Mouse (Mus musculus) neural tube, embryonic 11.5 days (tissue): Measurements from ENCODE around the gene Gtpbp6. TPM values are rescaled to one million over a fixed set of nuclear protein-coding genes. Genes with fewer than 3 reads are reported as not detected.
"Not testable (repeated sequence)": the region's sequence is repeated elsewhere in the genome, so short reads cannot be mapped to it uniquely, and the experiment has no call there.

Experiments used
- ATAC-seq: fragments of 200-750 bp; cut with Nextera tagmentation; 2 replicates; pipeline ENCODE4 v1.8.0; 2017; ENCODE audit warnings: moderate number of reproducible peaks, mild to moderate bottlenecking, moderate TSS enrichment, moderate library complexity; ENCODE audit not compliant: insufficient read depth, low FRiP score, low TSS enrichment
- DNase-seq: peaks from one replicate; pipeline ENCODE4 v3.0.0-alpha.2; 2015; ENCODE audit warnings: low spot score
- H3K27ac ChIP-seq: fragments of 300-500 bp; sonication (generic); 2 replicates; pipeline ENCODE4 v1.5.1; 2014; ENCODE audit warnings: low read depth, mild to moderate bottlenecking, low read length
- H3K27me3 ChIP-seq: fragments of 300-500 bp; sonication (generic); 2 replicates; pipeline ENCODE4 v1.6.1; 2014; ENCODE audit warnings: mild to moderate bottlenecking, low read length, mixed read lengths; ENCODE audit not compliant: control insufficient read depth, insufficient read depth
- H3K36me3 ChIP-seq: fragments of 300-500 bp; sonication (generic); 2 replicates; pipeline ENCODE4 v1.6.1; 2014; ENCODE audit warnings: mild to moderate bottlenecking, low read length, moderate library complexity, mixed read lengths; ENCODE audit not compliant: control insufficient read depth, insufficient read depth
- H3K4me1 ChIP-seq: fragments of 300-500 bp; sonication (generic); 2 replicates; pipeline ENCODE4 v1.6.1; 2014; ENCODE audit warnings: low read length, mixed read lengths; ENCODE audit not compliant: control insufficient read depth, insufficient read depth
- H3K4me2 ChIP-seq: fragments of 300-500 bp; sonication (generic); 2 replicates; pipeline ENCODE4 v1.6.1; 2014; ENCODE audit warnings: low read depth, mild to moderate bottlenecking, moderate library complexity
- H3K4me3 ChIP-seq: fragments of 300-500 bp; sonication (generic); 2 replicates; pipeline ENCODE4 v1.5.1; 2014; ENCODE audit warnings: low read depth, low read length
- H3K9ac ChIP-seq: fragments of 300-500 bp; sonication (generic); 2 replicates; pipeline ENCODE4 v1.6.1; 2014; ENCODE audit warnings: mild to moderate bottlenecking, low read length
- H3K9me3 ChIP-seq: fragments of 300-500 bp; sonication (generic); 2 replicates; pipeline ENCODE4 v1.6.1; 2016; ENCODE audit warnings: low read length; ENCODE audit not compliant: control insufficient read depth
- WGBS: fragments of 180-500 bp; shearing (Covaris S2); extraction: QIAGEN DNeasy Blood & Tissue Kit; methylation state at CpG from one replicate; pipeline ENCODE4 v1.1.7; 2014; 5-methylcytosine and 5-hydroxymethylcytosine counted together
- polyA plus RNA-seq: library from polyadenylated mRNA; unstranded; fragments of >200 nt; fragmentation: Nextera tagmentation; extraction: Ambion mirVana; gene quantifications from 2 replicates; pipeline ENCODE4 v1.2.1, GENCODE M21; 2014

The Gtpbp6 gene
- polyA plus RNA-seq, 1 experiment from 2014 or later, result 32.7 TPM

DNA sequence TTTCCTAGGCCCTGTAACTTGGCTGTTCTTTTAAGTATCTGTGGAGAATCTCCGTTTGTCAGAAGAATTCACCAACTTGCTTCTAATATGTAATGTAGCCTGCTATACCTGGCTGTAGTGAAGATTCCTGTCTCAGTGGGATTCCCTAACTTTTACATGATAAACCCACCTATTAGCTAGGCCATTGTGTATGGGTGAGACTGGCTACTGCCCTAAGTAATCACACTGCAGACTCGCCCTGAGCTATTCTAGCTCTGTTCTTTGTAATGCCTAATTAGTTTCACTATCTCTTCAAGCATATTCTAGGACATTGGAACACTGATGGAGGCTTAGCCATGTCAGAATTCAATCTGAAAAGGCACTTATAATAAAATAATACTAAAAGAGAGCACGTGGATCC is 14.4 kb upstream of the Gtpbp6 start:
- not testable (repeated sequence) for H3K4me1 ChIP-seq, H3K27ac ChIP-seq, H3K36me3 ChIP-seq, ATAC-seq, H3K4me3 ChIP-seq, DNase-seq, H3K27me3 ChIP-seq, H3K4me2 ChIP-seq, H3K9me3 ChIP-seq, H3K9ac ChIP-seq
- 84% methylated on average over 3 of the region's 3 CpGs for WGBS

DNA sequence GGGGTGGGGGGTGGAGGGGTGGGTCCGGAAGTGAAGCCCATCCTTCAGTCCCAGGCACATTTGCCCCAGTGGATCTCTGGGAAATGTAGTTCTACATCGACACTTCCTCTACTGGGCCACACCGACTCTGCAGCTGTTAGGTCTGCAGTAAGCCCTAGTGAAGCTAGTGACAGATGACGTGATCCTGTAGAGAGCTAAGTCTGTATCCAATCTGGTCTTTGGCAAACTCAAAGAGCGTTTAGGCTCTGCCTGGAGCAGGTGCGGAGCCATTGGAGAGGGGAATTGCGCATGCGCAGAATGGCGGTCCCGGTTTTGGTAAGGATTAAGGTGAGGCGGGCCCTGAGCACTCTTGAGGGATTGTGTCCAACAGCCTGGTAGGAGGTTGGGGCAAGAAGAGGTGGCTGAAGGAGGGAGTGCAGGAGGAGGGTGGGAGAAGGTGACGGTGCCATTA is 2.0 kb upstream of the Gtpbp6 start, which contains the start of gene Zfp605:
TSS of gene Zfp605 (plus strand) at position 102 of the 451 bp plus-strand sequence.
- Histone ChIP-seq H3K4me3 (peak within 1 kb of the TSS; percentile 53), H3K9me3 (no peaks in the 10 kb centered on the region), H3K36me3 (peaks cover 7% of the 10 kb centered on the region), H3K27me3 (no peaks in the 10 kb centered on the region), H3K4me2 (peak within 1 kb of the TSS; percentile 46), H3K9ac (peak within 1 kb of the TSS; percentile 64), H3K27ac (peak within 1 kb of the TSS; percentile 71), H3K4me1 (no peaks in the 10 kb centered on the region)
- DNase-seq, result peak; percentile 87
- ATAC-seq, result peak; percentile 58
- WGBS, result under 1% methylated on average over 12 of the region's 12 CpGs

GRCm38 (mm10) chr5:110108305-110108628 is 270 bp upstream of the Gtpbp6 start:
- Histone ChIP-seq H3K27ac (peak overlapping the region; percentile 91; the same call in 1 of the 2 replicates), H3K36me3 (peaks cover 22% of the 10 kb centered on the region), H3K9me3 (no peaks in the 10 kb centered on the region), H3K4me1 (no peaks in the 10 kb centered on the region), H3K4me3 (peak overlapping the region; percentile 82), H3K27me3 (no peaks in the 10 kb centered on the region), H3K4me2 (peak overlapping the region; percentile 88), H3K9ac (peak overlapping the region; percentile 80; the same call in 1 of the 2 replicates)
- no peak for DNase-seq
- WGBS, result 0% methylated on average over 7 of the region's 7 CpGs
- ATAC-seq, result no peak

DNA sequence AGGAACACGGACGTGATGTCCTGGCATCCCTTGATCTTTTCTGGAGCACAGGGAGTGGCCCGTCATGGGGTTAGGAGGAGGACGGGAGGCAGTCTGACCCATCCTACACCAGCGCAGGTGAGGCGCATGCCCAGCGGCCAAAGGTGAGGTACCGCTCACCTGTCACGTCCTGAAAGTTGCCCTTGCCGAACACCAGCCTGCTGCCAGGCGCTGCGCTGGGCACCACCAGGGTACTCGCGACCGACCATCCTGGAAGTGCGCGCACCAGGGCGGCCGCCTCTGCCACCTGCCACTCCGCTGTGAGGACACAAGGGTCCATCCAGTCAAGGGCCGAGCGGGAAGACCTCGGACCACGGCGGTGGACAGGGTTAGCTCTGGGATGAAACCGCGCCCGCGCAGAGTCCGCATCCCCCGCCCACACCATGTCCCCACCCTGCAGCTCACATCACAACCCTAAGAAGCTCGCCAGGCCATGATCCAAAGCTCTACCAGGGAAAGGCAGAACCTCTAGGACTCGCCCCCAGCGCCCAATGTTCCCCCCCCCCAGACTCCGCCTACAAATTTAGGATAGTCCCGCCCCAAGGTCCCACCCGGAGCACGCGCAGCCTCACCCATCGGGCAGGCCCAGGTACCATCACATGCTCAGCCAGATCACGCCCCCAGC is 964 bp downstream of the Gtpbp6 start:
- H3K36me3 ChIP-seq, result peaks cover 22% of the 10 kb centered on the region

DNA sequence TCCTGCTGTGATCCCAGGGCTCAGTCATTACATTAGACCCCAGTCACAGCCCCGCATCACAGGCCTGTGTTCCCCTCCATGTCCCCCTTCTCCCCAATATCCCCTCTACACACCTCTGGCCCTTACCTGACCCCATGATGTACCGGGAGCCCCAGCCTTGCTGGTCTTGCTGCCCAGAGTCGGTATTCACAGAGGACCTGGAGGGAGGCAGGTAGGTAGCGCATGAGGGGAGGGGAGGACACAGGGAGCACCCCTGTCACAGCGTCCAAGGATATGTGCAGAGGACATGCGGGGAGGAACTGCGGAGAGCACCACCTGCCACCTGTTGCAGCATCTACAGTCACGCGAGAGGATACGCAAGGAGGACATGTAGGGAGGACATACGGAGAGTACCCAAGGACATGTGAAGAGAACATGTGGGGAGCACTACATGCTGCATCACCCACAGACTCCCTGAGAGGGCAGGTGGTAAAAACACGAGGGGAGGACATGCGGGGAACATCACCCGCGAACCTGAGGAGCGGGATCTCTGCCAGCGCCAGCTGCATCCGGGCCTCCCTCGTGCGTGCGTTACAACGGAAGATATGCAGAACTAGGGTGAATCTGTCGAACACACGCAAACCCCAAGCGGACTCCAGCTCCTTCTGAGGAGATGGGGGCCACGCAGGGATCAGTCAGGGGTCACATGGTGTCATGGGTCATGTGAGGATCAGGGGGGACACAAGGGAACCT is 1.7 kb downstream of the Gtpbp6 start:
- no peak for ATAC-seq
- H3K27me3 ChIP-seq, result no peaks in the 10 kb centered on the region
- WGBS, result 95% methylated on average over 26 of the region's 26 CpGs
- no peaks in the 10 kb centered on the region for H3K9me3 ChIP-seq
- H3K27ac ChIP-seq, result no peak overlapping the region
- peak overlapping the region; percentile 80 for H3K9ac ChIP-seq
- H3K4me2 ChIP-seq, result peak overlapping the region; percentile 88
- H3K4me1 ChIP-seq, result peaks cover 5% of the 10 kb centered on the region; the same call in 1 of the 2 replicates
- no peak for DNase-seq
- H3K36me3 ChIP-seq, result peaks cover 22% of the 10 kb centered on the region
- peak overlapping the region; percentile 82 for H3K4me3 ChIP-seq

More for the DNA sequence above, 964 bp downstream of the Gtpbp6 start:
- H3K4me3 ChIP-seq, result peak overlapping the region; percentile 82
- H3K27ac ChIP-seq, result peak overlapping the region; percentile 91
- H3K27me3 ChIP-seq, result no peaks in the 10 kb centered on the region
- H3K9ac ChIP-seq, result peak overlapping the region; percentile 80
- peak overlapping the region; percentile 88 for H3K4me2 ChIP-seq
- 13% methylated on average over 41 of the region's 41 CpGs for WGBS
- ATAC-seq (peak; percentile 24), DNase-seq (no peak)
- no peaks in the 10 kb centered on the region for H3K9me3 ChIP-seq
- no peaks in the 10 kb centered on the region for H3K4me1 ChIP-seq

DNA sequence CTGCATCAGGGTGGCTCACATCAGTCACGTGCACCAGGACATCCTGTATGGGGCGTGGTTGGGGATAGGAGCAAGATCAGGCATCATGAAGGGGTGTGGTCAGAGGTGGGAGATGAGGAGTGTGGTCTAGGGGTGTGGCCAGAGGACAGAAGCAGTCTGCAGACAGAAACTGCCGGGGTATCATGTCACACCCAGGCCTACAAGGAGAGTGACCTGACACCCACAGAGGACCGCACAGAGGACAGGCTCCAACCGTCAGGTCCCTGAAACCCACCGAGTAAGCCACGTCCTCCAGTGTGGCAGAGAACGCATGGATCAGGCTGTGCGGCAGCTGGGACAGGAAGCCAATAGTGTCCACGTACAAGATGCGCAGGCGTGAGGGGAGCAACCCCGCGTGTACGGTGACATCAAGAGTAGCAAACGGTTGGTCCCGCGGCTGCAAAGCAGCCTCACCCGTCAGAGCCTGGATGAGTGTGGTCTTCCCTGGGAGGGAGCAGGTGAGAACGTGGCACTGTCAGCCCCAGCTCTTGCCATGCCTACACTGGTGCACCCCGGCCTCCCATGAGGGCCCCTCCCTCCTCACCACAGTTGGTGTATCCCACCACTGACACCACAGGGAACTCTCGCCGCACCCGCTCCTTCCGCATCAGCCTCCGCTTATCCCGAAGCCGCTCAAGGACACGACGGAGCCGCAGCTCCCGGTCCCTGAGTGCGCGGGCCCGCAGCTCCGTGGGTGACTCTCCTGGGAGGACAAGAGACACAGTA is 3.2 kb downstream of the Gtpbp6 start:
- WGBS, result 96% methylated on average over 36 of the region's 36 CpGs
- peaks cover 12% of the 10 kb centered on the region; the same call in 1 of the 2 replicates for H3K4me1 ChIP-seq
- H3K27ac ChIP-seq, result no peak overlapping the region
- H3K9ac ChIP-seq, result no peak overlapping the region
- no peaks in the 10 kb centered on the region for H3K27me3 ChIP-seq
- peaks cover 22% of the 10 kb centered on the region for H3K36me3 ChIP-seq
- ATAC-seq (no peak), DNase-seq (no peak)
- no peaks in the 10 kb centered on the region for H3K9me3 ChIP-seq
- no peak overlapping the region for H3K4me2 ChIP-seq
- no peak overlapping the region for H3K4me3 ChIP-seq

DNA sequence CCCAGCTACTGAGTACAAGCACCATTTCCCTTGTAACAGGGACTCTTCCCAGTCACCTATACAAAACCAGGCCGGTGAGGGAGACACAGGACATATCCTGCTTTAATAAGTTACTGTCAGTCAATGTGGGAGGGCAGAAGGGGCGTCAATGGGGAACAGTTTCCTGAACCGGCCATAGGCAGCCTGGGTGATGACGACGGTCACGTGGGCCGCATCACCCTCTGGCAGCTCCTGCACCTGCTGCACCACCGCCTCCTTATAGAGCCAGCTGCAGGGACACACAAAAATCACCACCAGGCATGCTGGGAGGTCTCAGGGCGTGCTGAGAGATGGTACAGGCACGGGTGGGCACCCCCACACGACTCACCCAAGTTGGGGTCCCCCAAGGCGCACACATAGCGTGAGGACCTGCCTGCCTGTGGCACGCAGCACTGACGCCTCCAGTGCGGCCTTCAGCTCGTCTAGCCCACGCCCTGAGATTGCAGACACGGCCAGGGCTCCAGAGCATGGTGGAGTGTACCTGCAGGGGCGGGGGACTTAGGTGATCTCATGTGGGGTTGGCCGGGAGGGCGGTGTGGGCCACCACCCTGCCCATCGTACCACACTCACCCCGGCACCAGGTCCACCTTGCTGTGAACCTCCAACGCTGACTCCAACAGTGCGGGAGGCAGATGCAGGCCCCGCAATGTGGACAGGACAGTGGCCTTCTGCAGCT is 3.9 kb downstream of the Gtpbp6 start:
- no peak overlapping the region for H3K4me2 ChIP-seq
- DNase-seq, result no peak
- no peak overlapping the region for H3K9ac ChIP-seq
- H3K4me1 ChIP-seq, result peaks cover 12% of the 10 kb centered on the region; the same call in 1 of the 2 replicates
- no peak for ATAC-seq
- no peaks in the 10 kb centered on the region for H3K27me3 ChIP-seq
- H3K9me3 ChIP-seq, result no peaks in the 10 kb centered on the region
- peaks cover 22% of the 10 kb centered on the region for H3K36me3 ChIP-seq
- H3K4me3 ChIP-seq, result no peak overlapping the region
- H3K27ac ChIP-seq, result no peak overlapping the region
- 94% methylated on average over 27 of the region's 27 CpGs for WGBS
